Mouse (Mus musculus) thymus, postnatal 10 days (tissue): ENCODE data around the gene Ttc30a1.

Experiments
- DNase-seq, 2 experiments: peaks; one replicate each; pipeline ENCODE4 v3.0.0; 2021; ENCODE audit warnings: low spot score in 2 of 2

Gene Ttc30a1

DNA sequence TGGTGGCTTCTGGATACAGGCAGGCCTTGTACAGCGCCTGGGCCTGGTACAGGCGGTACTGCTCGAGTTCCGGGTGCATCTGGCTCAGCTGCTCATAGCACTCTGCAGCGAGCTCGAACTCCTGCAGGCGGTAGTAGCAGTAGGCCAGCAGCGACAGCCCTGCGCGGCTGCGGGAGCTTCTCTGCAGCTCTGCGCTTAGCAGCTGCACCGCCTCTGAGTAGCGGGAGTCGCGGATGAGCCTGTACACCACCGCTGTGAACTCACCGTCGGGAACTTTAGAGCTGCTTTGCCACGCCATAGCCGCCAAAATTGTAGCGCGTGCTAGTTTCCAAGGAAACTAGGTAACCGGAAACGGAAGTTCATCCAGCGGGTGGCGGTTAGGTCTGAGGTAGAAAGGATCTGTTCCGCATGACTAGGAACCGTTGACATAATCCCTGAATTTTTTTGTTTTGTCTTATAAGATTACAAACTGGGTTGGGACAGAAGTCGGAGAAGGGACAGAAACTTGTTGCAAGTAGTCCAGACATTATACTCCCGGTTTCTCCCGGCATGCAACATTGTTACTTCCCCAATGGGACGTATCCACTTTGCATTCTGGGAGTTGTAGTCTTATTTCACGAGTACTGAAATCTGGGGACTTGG lies at the start of gene Ttc30a1:
Gene Ttc30a1 (minus strand): TSS at position 528 of the 642 bp plus-strand sequence.
- peak; percentile 68 to 70 for DNase-seq

DNA sequence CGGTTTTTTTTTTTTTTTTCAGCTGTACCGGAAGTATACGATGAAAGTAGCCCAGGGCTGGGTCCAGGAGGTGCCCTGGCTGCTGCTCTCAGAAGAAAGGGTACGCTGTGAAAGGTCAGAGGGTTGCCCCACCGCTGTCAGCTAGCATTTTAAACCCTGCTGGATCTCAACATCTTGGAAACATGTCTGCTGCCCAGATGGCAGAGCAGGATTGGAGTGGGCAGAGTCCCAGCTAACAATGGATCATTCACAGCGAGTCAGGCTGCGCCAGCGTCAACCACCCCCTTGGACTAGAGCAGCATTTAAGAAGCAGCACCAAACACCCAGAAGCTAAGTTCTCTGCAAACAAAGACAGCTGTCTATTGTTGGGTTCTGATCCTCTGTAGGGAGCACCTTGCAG lies 48.3 kb upstream of the Ttc30a1 start:
- DNase-seq: no peak

DNA sequence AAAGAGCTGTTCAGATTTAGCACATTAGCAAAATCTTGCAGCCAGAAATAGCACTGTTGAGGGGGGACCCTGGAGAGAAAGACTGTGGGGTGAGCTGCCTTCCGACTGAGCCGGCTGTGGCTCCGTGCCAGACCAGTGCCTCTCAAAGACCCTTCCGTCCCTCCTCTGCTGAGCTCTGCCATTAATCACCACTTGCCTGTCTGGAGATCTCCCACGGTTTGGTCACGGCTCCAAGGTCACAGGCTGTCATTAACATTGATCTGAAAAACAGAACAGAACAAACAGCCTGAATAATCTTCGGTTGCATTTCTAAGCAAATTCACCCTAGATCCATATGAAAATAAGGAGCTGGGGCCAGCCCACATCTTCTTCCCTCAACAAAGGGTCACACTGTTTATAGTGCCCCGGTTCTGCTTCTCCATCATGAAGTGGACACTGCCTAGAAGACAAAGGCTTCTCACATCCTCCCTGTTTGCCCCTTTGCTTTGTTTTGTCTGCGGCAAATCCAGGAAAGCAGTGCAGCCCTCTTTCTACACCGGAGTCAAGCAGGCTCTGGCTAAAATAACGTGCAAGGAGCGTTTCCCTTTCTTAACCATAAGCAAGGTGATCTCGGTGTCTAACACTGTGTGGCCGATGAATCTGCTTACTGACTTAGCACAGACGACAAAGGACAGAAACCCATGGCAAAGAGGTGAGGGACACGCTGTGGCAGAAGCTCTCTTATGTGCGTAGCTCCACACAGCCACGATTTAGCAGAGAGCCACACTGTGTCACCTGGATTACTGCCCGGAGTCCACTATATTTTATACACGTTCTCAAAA lies 47.5 kb upstream of the Ttc30a1 start:
- DNase-seq: no peak

DNA sequence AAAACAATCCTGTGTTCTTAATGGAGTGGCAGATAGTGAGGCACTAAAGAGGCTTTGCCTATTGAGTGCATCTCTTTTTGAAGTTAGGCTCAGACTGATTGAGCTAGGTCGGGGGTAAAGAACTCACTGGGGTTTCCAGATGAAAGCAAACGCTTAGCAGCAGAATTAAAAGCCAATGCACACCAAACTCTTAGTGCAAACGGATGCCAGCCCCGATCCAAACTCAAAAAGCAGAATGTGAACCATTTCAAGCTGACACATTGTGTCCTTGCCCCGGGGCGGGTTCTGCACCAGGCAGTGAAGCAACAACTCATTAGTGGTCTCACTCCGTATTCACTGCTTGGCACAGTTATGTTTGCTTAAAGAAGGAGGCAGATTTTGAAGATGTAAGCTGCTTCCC lies 35.1 kb upstream of the Ttc30a1 start:
- no peak for DNase-seq

DNA sequence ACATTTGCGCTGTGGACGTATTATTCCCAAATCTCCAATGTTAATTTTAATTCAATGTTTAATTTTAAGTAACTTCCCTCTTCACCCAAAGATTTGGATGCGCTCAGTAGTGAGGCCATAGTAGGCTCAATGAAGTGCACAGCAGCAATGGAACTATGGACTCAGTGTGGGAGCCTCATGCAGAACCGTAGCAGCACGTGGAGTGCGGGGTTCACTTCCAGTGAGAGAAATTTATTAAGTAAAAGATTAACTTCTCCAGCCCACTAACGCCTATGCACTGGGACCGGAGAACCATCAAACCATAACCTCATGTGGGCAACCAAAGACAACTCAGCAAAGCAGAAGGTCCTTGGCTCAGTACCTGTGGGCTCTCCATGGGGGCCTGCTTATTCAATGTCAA lies 34.4 kb upstream of the Ttc30a1 start:
- no peak for DNase-seq

DNA sequence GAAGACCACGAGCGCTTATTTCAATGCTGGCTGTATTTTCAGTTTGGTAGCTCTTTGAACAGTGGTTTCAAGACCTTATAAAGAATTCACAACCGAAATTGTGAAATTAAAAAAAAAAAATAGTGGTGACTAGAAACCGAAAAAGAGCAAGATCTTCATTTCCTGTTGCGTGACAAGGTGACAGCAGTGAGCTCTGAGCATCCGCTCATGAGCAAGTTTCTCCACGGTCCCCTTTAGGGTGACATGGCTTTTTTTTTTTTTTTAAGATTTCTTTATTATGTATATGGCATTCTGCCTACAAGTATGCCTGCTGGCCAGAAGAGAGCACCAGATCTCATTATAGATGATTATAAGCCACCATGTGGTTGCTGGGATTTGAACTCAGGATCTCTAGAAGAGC lies 33.7 kb upstream of the Ttc30a1 start:
- DNase-seq: no peak

DNA sequence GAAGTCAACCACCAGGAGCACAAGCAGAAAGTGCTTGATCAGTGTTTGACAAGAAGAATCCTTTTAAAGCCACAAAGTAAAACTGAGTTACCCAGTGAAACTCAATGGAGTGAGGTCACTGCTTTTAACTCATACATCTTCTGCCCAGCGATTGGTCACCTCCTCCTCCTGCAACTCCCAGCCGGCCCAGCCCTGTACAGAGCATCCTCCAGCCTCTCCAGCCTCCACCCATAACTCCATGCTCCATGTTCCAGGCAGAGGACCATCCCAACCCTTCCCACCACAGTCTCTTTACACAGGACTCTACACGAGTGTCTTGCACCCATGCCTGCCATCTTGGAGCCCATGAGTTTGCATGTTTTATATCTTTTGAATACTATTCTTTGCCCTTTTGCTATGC lies 32.9 kb upstream of the Ttc30a1 start:
- no peak for DNase-seq

DNA sequence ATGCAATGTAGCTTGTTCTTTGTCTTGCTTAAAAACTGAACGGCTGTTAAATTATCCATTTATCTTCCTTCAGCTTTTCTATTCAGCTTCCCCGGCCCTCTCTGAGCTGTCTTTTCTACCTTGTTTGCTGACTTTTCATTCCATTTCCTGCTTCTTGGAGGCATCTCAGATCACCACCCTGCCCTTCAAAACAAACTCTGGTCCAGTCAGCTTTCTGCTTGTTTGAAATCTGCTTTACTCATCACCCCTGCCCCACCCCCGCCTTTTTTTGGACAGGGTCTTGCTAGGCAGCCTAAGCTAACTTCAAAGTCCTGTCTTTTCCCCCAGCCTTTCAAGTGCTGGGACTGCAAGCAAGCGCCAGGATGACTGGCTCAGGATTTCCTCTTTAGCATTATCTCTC lies 24.4 kb upstream of the Ttc30a1 start:
- DNase-seq: no peak

DNA sequence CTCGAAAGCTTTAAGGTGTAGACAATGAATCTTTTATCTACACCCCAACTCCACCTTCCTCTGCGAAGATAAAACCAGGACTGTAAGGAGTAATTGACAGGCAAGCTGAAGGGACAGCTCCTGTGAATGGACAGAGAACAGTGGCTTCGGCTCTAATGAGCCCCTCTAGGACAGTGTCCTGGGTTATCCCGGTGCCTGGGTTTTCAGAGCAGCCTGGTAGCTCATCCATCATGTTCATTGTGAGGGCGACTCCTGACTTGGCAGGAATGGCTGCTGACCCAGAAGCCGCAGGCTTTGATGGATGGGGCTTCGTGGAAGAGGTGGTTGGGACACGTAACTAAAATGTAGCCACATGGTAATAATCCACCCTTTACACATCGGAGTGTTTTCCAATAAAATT lies 21.1 kb upstream of the Ttc30a1 start:
- no peak for DNase-seq

DNA sequence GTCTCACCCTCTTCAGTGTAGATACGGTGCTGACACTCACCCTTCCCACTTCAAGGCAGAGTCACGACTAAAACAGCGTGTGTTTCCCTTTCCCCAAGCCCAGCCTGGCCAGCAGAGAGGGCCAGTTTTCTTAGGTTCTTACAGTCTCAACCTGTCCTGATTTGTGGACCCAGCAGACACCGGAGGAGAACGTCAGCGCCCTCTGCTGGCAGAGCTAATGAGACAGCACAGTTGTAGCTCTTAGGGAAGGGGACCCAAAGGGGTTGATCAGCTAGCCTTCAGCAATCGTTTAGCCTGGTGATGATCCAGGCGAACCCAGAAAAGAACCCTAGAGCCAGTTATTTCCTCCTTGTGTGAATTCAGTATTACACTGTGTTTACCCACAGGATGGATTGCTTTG lies 19.6 kb upstream of the Ttc30a1 start:
- peak; percentile 24 to 83 for DNase-seq

DNA sequence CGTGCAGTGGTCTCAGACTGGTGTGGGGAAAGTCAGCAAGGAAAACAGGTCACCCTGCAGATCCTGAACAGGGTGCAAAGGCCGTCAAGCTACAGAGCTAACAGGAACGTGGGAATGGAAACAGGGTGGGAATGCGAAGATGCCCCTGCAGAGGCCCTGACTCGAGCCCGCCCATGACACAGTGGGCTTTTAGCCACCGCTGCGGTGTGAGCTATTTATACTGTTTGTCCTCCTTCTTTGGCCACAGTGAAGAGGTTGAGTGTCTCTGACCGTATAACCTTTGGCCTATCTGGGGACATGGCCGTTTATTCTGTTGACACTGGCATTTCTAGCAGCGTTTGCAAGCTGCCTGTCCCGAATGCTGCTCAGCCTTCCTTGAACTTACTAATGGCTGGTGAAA lies 17.9 kb upstream of the Ttc30a1 start:
- DNase-seq: no peak

DNA sequence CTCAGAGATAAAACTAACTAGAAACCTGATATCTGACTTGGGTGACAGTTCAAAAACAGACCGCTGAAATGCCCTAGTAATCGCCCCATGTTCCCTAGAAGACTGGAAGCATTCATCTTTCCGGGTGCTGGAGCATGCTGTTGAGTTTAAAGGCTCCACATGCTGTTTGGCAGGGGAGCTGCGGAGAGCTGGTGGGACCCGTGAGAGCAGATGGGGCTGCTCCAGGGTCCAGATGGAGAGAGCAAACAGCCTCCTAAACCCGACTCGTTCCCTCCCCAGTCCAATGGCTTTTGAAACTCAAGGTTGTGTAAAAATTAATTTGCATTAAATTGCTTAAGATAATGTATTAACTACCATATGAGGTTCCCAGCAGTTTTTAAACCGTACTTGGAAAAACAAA lies 16.9 kb upstream of the Ttc30a1 start:
- no peak for DNase-seq

DNA sequence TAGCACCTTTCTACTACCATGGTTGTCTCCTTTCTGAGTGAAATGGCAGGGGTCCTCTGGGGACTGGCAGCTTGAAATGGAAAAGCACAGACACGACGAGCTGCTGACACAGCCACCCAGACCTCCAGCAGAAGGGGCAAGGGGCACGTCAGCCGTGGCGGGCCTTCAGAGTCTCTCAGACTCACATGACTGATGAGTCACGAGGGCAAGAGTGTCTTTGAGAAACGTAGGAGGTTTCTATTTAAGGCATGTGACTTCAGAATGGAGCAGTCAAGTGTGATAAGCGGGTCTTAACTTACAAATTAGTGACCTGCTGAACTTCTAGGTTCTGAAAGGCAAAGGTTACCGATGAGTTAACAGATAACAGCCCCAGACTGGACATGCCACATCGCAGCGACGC lies 16.0 kb upstream of the Ttc30a1 start:
- no peak for DNase-seq

DNA sequence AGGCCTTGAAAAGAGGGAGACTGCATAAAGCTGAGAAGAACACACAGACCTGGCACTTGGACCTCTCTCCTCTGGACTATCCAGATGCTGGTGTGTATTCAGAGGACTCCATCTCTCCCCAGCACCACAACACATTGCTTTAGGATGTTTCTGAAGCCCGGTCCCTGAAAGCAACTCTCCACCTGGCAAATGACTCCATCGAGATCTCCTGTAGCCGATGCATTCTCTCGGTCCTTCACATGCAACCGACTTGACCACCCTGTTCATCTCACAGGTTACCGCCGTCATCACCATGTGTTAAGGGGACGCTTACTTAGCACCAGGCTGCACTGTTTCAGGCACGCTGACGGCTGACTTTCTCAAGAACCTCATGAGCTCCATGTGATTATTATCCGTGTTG lies 13.1 kb upstream of the Ttc30a1 start:
- DNase-seq: no peak

DNA sequence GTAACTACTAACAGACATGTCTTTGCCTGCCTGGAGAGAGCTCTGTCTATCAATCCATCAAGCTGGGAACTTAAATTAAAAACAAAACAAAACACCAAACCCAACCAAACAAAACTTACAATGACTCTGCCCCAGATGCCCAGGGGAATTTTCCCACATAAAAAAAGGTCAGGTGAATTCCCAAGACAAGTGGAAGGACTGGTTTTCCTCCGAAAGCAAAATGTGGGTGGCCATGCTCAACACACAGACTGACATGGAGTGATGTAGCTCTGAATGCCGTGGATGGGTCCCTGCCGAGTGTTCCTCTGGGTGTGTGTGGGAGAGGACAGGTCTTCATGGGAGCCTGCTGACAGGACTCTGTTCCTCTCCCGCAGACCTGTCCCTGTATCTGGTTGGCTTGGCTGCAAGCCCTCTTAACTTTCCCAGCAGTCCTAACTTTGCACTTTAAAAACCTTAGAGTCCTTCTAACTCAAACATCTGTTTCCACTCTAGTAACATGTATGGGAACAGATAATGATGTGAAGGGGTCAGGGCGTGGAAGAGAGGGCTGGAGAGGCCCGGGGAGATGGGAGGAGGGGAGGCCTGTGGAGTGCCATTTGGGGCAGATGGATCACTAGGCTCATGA lies 9.9 kb upstream of the Ttc30a1 start:
- no peak for DNase-seq

DNA sequence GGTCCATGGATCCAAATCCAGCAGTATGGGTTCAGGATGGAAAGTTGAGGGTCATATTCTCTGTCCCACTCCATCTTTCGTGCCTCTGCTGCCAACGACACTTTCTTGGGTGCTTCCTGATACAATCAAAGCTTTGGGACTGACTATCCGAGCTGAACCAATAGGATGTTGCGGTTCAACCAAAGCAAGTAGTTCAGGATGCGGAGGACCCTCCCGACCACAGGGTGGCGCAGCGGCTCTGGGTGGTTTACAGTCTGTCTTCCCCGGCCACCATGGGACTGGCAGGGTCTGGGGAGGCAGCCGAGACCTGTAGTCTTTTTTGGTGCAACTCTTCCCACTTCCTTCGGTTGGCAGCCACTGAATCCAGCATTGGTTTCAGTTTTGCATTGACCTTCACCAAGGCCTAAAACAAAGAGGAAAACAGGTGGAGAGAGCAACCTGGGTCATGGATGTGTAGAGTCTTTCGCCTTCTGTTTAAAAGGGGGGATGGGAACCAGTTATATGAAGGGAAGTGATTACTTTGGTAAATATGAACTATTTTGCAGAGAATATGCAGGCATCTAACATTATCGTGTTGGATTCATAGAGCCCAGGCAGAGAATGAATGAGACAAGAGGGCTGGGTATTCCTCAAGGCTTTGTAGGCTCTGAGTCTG lies 9.2 kb upstream of the Ttc30a1 start:
- peak; percentile 59 to 76 for DNase-seq

DNA sequence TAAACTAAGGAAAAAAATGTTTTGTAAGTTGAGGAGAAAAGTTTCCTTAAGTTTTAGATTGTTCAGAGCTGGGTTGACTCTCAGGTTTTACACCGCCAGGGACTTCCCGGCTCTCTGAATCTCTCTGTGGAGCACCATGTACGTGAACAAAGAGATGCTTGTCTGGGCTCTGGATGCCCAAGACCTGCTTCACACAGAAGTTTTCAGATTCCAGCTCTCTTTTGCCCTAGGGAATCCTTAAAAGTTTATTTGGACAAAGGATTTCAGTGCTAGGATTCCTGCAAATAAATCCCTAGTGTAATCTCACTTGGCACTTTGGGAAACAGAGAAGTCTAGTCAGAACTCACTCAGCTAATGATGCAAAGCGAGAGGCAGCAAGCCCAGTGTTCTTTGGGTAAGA lies 7.9 kb upstream of the Ttc30a1 start:
- DNase-seq: no peak

DNA sequence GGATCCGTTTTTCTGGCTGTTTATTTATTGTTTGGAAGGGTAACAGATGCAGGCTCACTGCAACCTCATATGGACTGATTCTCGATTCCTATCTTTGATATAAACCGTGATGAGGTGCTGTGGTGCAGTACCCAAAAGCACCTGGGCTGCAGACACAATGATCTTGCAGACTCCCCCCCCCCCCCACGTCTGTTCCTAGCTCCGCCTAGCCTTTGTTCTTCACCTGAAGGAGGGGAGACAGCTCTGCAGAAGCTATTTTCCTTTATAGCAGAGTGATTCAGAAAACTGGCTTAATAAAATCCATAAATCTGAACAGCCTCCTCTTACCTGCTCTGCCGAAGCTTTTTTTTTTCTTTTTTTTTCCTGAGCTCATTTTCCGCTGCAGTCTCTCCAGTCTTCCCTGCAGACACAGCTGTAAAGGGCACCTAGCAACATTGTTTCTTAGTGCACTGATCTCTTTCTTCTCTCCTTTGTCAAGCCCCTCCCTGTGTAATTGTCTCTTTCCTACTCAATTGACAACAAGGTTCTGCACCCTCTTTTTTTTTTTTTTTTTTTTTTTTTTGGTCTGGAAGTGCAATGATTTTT lies 7.1 kb upstream of the Ttc30a1 start:
- no peak for DNase-seq

DNA sequence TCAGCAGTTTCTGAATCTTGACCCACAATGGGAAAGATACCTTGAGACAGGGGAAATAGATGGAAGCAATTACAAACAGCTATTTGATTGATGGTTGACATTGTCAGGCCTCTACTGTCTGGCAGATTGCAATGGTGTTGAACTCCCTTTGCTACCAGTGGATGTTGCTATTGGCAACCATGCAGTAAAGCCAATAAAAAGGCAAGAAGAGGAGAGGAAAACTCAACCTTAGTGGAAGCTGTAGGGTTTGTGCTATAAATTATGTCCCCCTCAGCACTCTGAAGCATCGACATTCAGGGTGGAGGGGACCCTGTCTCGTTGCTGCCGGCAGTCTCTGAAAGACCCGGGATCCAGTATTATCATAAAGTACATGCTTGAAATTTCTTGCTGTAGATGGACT lies 6.6 kb upstream of the Ttc30a1 start:
- no peak for DNase-seq

DNA sequence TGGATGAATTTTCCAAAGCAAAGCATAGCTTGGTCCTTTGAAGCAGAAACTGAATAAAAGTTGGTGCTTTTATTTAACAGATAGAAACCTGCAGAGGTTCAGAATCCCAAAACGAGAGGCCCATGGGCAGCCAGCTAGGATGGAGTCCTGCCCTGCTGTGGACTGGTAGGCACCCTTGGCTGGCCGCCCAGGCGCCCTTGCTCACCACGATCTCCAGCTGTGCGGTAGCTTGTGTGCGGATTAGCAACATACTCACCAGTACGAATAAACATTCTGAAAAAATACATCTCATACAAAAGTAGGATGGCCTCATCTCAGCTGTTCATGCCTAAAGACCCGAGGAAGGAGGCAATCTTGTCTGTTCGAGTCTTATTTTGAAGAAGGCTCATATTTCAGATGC lies 6.0 kb upstream of the Ttc30a1 start:
- DNase-seq: no peak

DNA sequence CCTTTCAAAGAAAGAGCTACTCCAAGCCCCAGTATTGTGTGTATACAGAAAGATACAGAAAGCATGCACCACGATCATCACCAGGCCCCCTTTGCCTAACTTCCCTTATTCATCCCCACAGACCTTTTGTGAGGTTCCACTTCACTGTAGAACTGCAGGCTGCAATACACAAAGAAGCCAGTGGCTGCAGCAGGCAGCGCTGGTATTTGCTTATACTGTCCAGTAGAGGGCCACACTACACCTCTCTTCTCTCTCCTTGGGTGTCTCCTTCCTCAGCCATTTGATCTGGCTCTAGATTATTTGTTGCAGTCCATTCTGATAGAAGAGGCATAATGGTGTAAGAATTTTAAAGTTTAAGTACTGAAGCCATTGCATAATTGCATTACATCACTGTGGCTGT lies 3.4 kb upstream of the Ttc30a1 start:
- DNase-seq: peak; percentile 36 to 63

DNA sequence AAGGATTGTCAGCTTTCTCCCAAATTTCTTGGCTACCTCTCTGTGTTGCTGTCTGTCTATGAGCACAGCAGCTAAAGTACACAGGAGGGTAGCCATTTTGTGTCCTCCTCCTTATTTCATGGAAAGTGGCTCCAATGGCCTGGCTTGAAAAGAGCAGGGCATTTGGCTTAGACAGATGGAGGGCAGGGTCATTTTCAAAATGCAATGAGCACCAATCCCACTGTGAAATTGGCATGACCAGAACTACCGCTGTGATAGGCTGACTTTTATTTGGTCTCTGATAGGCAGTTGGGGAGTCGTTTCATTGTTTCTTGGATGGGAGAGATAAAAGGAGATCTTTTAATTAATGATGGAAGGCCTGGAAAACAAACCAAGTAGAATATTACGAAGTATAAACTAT lies 2.1 kb upstream of the Ttc30a1 start:
- DNase-seq: no peak
